Mouse (Mus musculus): ENCODE data around the gene Prss56. TPM values are rescaled to one million over a fixed set of nuclear protein-coding genes. Genes with fewer than 3 reads are reported as not detected.

Gene Prss56
- polyA plus RNA-seq, 1 experiment from 2014 or later = not detected

- peak; percentile 50 for ATAC-seq
- peaks cover 62% of the 10 kb centered on the region for H3K27me3 ChIP-seq (ENCODE audit: control insufficient read depth, insufficient read depth, low read depth, low read length)
- H3K27ac ChIP-seq (ENCODE audit: low read length) = no peak overlapping the region
- H3K4me1 ChIP-seq (ENCODE audit: control insufficient read depth, insufficient read depth, low read length) = peaks cover 13% of the 10 kb centered on the region
- peak overlapping the region; percentile 45 for H3K4me3 ChIP-seq (ENCODE audit: low read depth, low read length)
- peak overlapping the region; percentile 73 for H3K4me2 ChIP-seq (ENCODE audit: low read length)
- H3K36me3 ChIP-seq (ENCODE audit: control insufficient read depth, insufficient read depth, low read length) = no peaks in the 10 kb centered on the region
- no peaks in the 10 kb centered on the region for H3K9me3 ChIP-seq (replicated peaks; ENCODE audit: control insufficient read depth, low read length, poor library complexity, severe bottlenecking)
- peak overlapping the region; percentile 64 for H3K9ac ChIP-seq (ENCODE audit: low read depth, low read length)
- under 1% methylated on average over 33 of the region's 56 CpGs for WGBS
These were observed 27.4 kb upstream of the Prss56 start for GRCm38 (mm10) chr1:87155531-87156198.

- Histone ChIP-seq H3K27ac (ENCODE audit: low read length) (no peak within 1 kb of the TSS), H3K36me3 (ENCODE audit: control insufficient read depth, insufficient read depth, low read length) (no peaks in the 10 kb centered on the region), H3K9me3 (replicated peaks; ENCODE audit: control insufficient read depth, low read length, poor library complexity, severe bottlenecking) (no peaks in the 10 kb centered on the region), H3K4me3 (ENCODE audit: low read depth, low read length) (peak within 1 kb of the TSS; percentile 45), H3K4me1 (ENCODE audit: control insufficient read depth, insufficient read depth, low read length) (peaks cover 13% of the 10 kb centered on the region), H3K9ac (ENCODE audit: low read depth, low read length) (peak within 1 kb of the TSS; percentile 64), H3K27me3 (ENCODE audit: control insufficient read depth, insufficient read depth, low read depth, low read length) (peaks cover 57% of the 10 kb centered on the region), H3K4me2 (ENCODE audit: low read length) (peak within 1 kb of the TSS; percentile 73)
- ATAC-seq = peak; percentile 7; the same call in 1 of the 2 replicates
- WGBS = 2% methylated on average over 11 of the region's 12 CpGs
These were observed 26.9 kb upstream of the Prss56 start, which contains the start of gene Ecel1 for GRCm38 (mm10) chr1:87156199-87156587. Gene Ecel1, minus strand, starts transcription at chr1:87156521.

GRCm38 (mm10) chr1:87159396-87159795, 23.7 kb upstream of the Prss56 start:
- H3K4me1 ChIP-seq (ENCODE audit: control insufficient read depth, insufficient read depth, low read length) = 0 out of 2 replicates have a peak, but pooled peaks cover 5% of the 10 kb centered on the region
- H3K27ac ChIP-seq (ENCODE audit: low read length) = no peak overlapping the region
- H3K27me3 ChIP-seq (ENCODE audit: control insufficient read depth, insufficient read depth, low read depth, low read length) = peaks cover 26% of the 10 kb centered on the region
- 76% methylated on average over 3 of the region's 3 CpGs for WGBS
- no peak for ATAC-seq
- H3K4me3 ChIP-seq (ENCODE audit: low read depth, low read length) = no peak overlapping the region
- H3K9me3 ChIP-seq (replicated peaks; ENCODE audit: control insufficient read depth, low read length, poor library complexity, severe bottlenecking) = no peaks in the 10 kb centered on the region
- H3K4me2 ChIP-seq (ENCODE audit: low read length) = no peak overlapping the region
- no peaks in the 10 kb centered on the region for H3K36me3 ChIP-seq (ENCODE audit: control insufficient read depth, insufficient read depth, low read length)
- no peak overlapping the region for H3K9ac ChIP-seq (ENCODE audit: low read depth, low read length)

DNA sequence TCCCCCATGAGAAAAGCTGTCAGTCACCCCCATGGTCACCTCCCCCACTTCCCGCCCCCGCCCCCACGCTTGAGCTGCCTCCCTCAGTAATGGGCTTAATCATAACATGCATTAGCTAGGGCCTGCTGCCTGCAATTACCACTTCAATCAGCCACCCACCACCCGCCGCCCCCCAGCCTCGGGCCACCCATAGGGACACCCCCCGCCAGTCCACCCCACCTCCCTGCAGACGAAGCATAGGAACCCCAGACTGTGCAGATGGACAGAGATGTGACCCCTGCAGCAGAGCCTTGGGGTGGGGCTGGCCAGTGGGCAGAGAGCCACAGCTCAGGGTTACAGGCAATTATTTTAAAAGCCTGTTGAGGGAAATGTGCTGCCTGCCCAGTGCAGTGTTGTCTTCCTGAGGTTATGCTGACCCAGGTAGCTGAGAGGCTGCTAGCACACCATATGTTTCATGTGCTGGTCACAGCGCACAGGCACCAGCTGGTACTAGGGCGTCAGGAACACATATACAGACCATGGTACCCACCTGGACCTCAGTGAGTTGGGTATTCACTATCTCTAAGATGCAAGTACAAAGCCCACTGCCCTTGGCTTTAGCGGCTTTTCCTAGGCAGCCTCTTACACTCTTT, 18.8 kb upstream of the Prss56 start:
- H3K36me3 ChIP-seq (ENCODE audit: control insufficient read depth, insufficient read depth, low read length) = no peaks in the 10 kb centered on the region
- ATAC-seq = peak; percentile 40; the same call in 1 of the 2 replicates
- H3K4me3 ChIP-seq (ENCODE audit: low read depth, low read length) = no peak overlapping the region
- H3K9ac ChIP-seq (ENCODE audit: low read depth, low read length) = no peak overlapping the region
- no peaks in the 10 kb centered on the region for H3K9me3 ChIP-seq (replicated peaks; ENCODE audit: control insufficient read depth, low read length, poor library complexity, severe bottlenecking)
- WGBS = 32% methylated on average over 10 of the region's 11 CpGs
- peaks cover 5% of the 10 kb centered on the region for H3K4me1 ChIP-seq (ENCODE audit: control insufficient read depth, insufficient read depth, low read length)
- H3K4me2 ChIP-seq (ENCODE audit: low read length) = no peak overlapping the region
- no peak overlapping the region for H3K27ac ChIP-seq (ENCODE audit: low read length)
- H3K27me3 ChIP-seq (ENCODE audit: control insufficient read depth, insufficient read depth, low read depth, low read length) = no peaks in the 10 kb centered on the region; the same call in 1 of the 2 replicates

GRCm38 (mm10) chr1:87164796-87165184, 18.3 kb upstream of the Prss56 start:
- Histone ChIP-seq H3K4me1 (ENCODE audit: control insufficient read depth, insufficient read depth, low read length) (peaks cover 10% of the 10 kb centered on the region), H3K27me3 (ENCODE audit: control insufficient read depth, insufficient read depth, low read depth, low read length) (no peaks in the 10 kb centered on the region; the same call in 1 of the 2 replicates), H3K9ac (ENCODE audit: low read depth, low read length) (no peak overlapping the region), H3K9me3 (replicated peaks; ENCODE audit: control insufficient read depth, low read length, poor library complexity, severe bottlenecking) (no peaks in the 10 kb centered on the region), H3K36me3 (ENCODE audit: control insufficient read depth, insufficient read depth, low read length) (no peaks in the 10 kb centered on the region), H3K27ac (ENCODE audit: low read length) (no peak overlapping the region), H3K4me2 (ENCODE audit: low read length) (no peak overlapping the region), H3K4me3 (ENCODE audit: low read depth, low read length) (no peak overlapping the region)
- 0 out of 2 replicates have a peak, but pooled peaks have one; percentile 6 for ATAC-seq
- 49% methylated on average over 9 of the region's 9 CpGs for WGBS

- ATAC-seq = peak; percentile 38; the same call in 1 of the 2 replicates
- Histone ChIP-seq H3K27ac (ENCODE audit: low read length) (no peak overlapping the region), H3K4me3 (ENCODE audit: low read depth, low read length) (no peak overlapping the region), H3K27me3 (ENCODE audit: control insufficient read depth, insufficient read depth, low read depth, low read length) (peaks cover 3% of the 10 kb centered on the region), H3K36me3 (ENCODE audit: control insufficient read depth, insufficient read depth, low read length) (no peaks in the 10 kb centered on the region), H3K4me1 (ENCODE audit: control insufficient read depth, insufficient read depth, low read length) (peaks cover 27% of the 10 kb centered on the region), H3K9ac (ENCODE audit: low read depth, low read length) (no peak overlapping the region), H3K4me2 (ENCODE audit: low read length) (peak overlapping the region; percentile 28), H3K9me3 (replicated peaks; ENCODE audit: control insufficient read depth, low read length, poor library complexity, severe bottlenecking) (no peaks in the 10 kb centered on the region)
- 6% methylated on average over 14 of the region's 19 CpGs for WGBS
These were observed 12.7 kb upstream of the Prss56 start for GRCm38 (mm10) chr1:87170458-87170857.

GRCm38 (mm10) chr1:87171312-87171711, 11.8 kb upstream of the Prss56 start:
- Histone ChIP-seq H3K27ac (ENCODE audit: low read length) (no peak overlapping the region), H3K4me2 (ENCODE audit: low read length) (no peak overlapping the region), H3K9me3 (replicated peaks; ENCODE audit: control insufficient read depth, low read length, poor library complexity, severe bottlenecking) (no peaks in the 10 kb centered on the region), H3K4me1 (ENCODE audit: control insufficient read depth, insufficient read depth, low read length) (peaks cover 30% of the 10 kb centered on the region), H3K27me3 (ENCODE audit: control insufficient read depth, insufficient read depth, low read depth, low read length) (peaks cover 3% of the 10 kb centered on the region), H3K9ac (ENCODE audit: low read depth, low read length) (no peak overlapping the region), H3K4me3 (ENCODE audit: low read depth, low read length) (no peak overlapping the region), H3K36me3 (ENCODE audit: control insufficient read depth, insufficient read depth, low read length) (no peaks in the 10 kb centered on the region)
- WGBS = 76% methylated on average over 1 of the region's 1 CpGs
- ATAC-seq = peak; percentile 21; the same call in 1 of the 2 replicates

- H3K36me3 ChIP-seq (ENCODE audit: control insufficient read depth, insufficient read depth, low read length) = no peaks in the 10 kb centered on the region
- no peak overlapping the region for H3K4me2 ChIP-seq (ENCODE audit: low read length)
- WGBS = 31% methylated on average over 9 of the region's 9 CpGs
- no peak overlapping the region for H3K27ac ChIP-seq (ENCODE audit: low read length)
- peaks cover 30% of the 10 kb centered on the region for H3K4me1 ChIP-seq (ENCODE audit: control insufficient read depth, insufficient read depth, low read length)
- no peak overlapping the region for H3K9ac ChIP-seq (ENCODE audit: low read depth, low read length)
- peaks cover 3% of the 10 kb centered on the region for H3K27me3 ChIP-seq (ENCODE audit: control insufficient read depth, insufficient read depth, low read depth, low read length)
- no peak overlapping the region for H3K4me3 ChIP-seq (ENCODE audit: low read depth, low read length)
- ATAC-seq = no peak
- no peaks in the 10 kb centered on the region for H3K9me3 ChIP-seq (replicated peaks; ENCODE audit: control insufficient read depth, low read length, poor library complexity, severe bottlenecking)
These were observed 10.8 kb upstream of the Prss56 start for GRCm38 (mm10) chr1:87172316-87172715.

Measured in midbrain, embryonic 16.5 days (tissue).